Mouse (Mus musculus): ENCODE measurements at regions not wholly inside any gene's neighbourhood (a gene's known extent, or its start where the extent isn't known, plus 50 kb on each side); places are given as distances from the start of the nearest gene placed in this dataset.

DNA sequence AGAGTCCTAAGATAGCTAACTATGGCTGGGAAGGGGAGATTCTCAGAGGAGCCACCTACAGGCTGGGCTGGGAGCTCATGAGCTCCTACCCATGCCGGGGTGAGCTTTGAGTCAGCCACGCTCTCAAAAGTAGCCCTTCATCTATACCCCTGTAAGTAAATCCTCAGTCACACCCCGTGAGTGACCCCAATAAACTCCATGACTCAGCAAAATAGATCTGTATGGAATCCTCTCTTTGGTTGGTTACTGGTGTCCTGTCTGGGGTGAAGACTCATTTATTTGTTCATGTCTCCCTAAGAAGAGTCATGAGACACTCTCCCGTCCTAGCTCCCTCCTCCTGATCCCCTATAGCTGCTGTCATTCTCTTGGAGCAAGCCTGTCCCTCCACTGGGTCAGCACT lies 99.5 kb downstream of the Plxna1 start:
- no peak overlapping the region for H3K9ac ChIP-seq
- no peaks in the 10 kb centered on the region for H3K27me3 ChIP-seq (ENCODE audit: insufficient read depth, low read length)
- no peak overlapping the region for H3K4me3 ChIP-seq (ENCODE audit: low read depth, low read length)
- no peaks in the 10 kb centered on the region for H3K4me1 ChIP-seq (ENCODE audit: insufficient read depth)
- H3K9me3 ChIP-seq (ENCODE audit: low read length): no peaks in the 10 kb centered on the region
- H3K36me3 ChIP-seq (ENCODE audit: insufficient read depth): no peaks in the 10 kb centered on the region
- TF ChIP-seq CTCF (IDR thresholded peaks at IDR 0.05; ENCODE audit: low read depth): no peak
- H3K27ac ChIP-seq (ENCODE audit: low read depth, low read length): no peak overlapping the region
- DNase-seq (no peak), ATAC-seq (no peak)
- no peak overlapping the region for H3K4me2 ChIP-seq (ENCODE audit: low read depth)
- WGBS: 83% methylated on average over 4 of the region's 4 CpGs

DNA sequence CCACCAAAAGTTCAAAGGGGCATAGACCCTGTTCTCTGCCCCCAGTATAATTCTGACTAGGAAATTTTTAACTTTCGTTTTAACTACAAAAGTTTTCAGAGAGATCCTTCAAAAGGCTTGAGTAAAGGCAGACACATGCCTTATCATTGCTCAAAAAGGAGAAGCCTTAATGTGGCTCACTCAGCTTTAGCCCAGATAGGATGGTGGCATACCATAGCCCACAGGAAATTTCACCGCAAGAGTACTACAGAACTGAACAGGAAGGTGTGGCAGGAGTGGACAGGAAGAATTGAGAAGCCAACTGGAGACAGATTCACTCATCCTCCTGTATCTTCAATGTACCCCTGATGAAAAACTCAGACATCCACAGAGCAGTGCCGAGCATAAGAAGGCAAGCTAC lies 97.1 kb downstream of the Plxna1 start:
- no peak for TF ChIP-seq CTCF (IDR thresholded peaks at IDR 0.05; ENCODE audit: low read depth)

More for the DNA sequence above, 97.1 kb downstream of the Plxna1 start:
- Histone ChIP-seq H3K9ac (no peak overlapping the region), H3K4me1 (ENCODE audit: insufficient read depth) (no peaks in the 10 kb centered on the region), H3K9me3 (ENCODE audit: low read length) (no peaks in the 10 kb centered on the region), H3K27ac (ENCODE audit: low read depth, low read length) (no peak overlapping the region), H3K36me3 (ENCODE audit: insufficient read depth) (no peaks in the 10 kb centered on the region), H3K4me2 (ENCODE audit: low read depth) (no peak overlapping the region), H3K4me3 (ENCODE audit: low read depth, low read length) (no peak overlapping the region), H3K27me3 (ENCODE audit: insufficient read depth, low read length) (no peaks in the 10 kb centered on the region)
- ATAC-seq: no peak
- WGBS: 85% methylated on average over 3 of the region's 3 CpGs
- no peak for DNase-seq
